Mouse (Mus musculus): ENCODE measurements around the gene Pigk. TPM values are rescaled to one million over a fixed set of nuclear protein-coding genes. Genes with fewer than 3 reads are reported as not detected.
"Not testable (repeated sequence)": the region's sequence is repeated elsewhere in the genome, so short reads cannot be mapped to it uniquely, and the experiment has no call there.

Pigk gene
- polyA plus RNA-seq, 1 experiment: 5.8 TPM

DNA sequence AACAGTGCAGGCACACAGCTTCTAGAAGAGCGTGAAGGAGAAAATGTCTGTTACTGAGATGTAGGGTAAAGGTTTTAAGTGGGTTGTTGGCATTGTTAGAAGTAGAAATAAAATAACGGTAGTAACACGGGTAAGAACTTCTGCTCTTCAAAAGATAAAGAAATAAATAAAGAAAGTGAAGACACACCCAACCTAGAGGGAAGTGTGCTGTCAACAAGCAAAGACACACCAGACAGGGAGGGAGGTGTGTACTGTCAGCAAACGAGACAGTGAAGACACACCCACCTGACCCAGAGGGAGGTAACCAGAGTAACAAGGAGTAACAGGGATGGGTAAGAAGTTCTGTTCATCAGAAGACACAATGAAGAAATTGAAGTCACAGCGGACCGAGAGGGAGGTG lies 39.2 kb upstream of the Pigk start:
- 77% methylated on average over 6 of the region's 6 CpGs for WGBS
- DNase-seq (ENCODE audit: low read depth in 1 of 2, low spot score in 2 of 2): no peak
- no peak overlapping the region for H3K4me3 ChIP-seq (ENCODE audit: extremely low read depth, insufficient read depth, insufficient read length)
- H3K27ac ChIP-seq (ENCODE audit: insufficient read depth, low read length): no peak overlapping the region
- H3K36me3 ChIP-seq (ENCODE audit: control insufficient read depth, insufficient read depth, low read length): no peaks in the 10 kb centered on the region
- H3K27me3 ChIP-seq (ENCODE audit: control insufficient read depth, insufficient read depth, low read length): no peaks in the 10 kb centered on the region
- TF ChIP-seq CTCF (IDR thresholded peaks at IDR 0.05; ENCODE audit: extremely low read depth, insufficient read depth, insufficient read length, insufficient replicate concordance) (no peak), POLR2A (IDR thresholded peaks at IDR 0.05; ENCODE audit: low read depth, low read length) (no peak)
- H3K4me1 ChIP-seq (ENCODE audit: control insufficient read depth, insufficient read depth, insufficient read length): no peaks in the 10 kb centered on the region

DNA sequence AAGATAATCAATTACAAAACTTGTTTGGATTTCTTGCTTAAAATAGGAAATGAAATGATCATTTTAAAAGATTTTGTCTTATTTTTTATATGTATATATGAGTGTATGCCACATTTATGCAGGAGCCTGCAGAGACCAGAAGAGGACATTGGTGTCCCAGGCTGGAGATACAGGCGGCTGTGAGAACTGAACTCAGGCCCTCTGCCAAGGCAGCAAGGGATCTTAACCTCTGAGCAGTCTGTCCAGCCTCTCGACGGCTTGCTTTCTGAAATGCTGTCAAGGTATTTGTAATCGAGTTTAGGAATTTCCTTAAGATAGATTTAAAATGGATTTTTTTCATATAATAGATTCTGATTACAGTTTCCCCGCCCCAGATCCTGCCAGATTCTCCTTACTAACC lies 25.4 kb upstream of the Pigk start:
- no peak for DNase-seq (ENCODE audit: low read depth in 1 of 2, low spot score in 2 of 2)
- H3K4me1 ChIP-seq (ENCODE audit: control insufficient read depth, insufficient read depth, insufficient read length): no peaks in the 10 kb centered on the region
- H3K36me3 ChIP-seq (ENCODE audit: control insufficient read depth, insufficient read depth, low read length): no peaks in the 10 kb centered on the region
- no peaks in the 10 kb centered on the region for H3K27me3 ChIP-seq (ENCODE audit: control insufficient read depth, insufficient read depth, low read length)
- 87% methylated on average over 5 of the region's 5 CpGs for WGBS
- no peak overlapping the region for H3K27ac ChIP-seq (ENCODE audit: insufficient read depth, low read length)
- no peak overlapping the region for H3K4me3 ChIP-seq (ENCODE audit: extremely low read depth, insufficient read depth, insufficient read length)
- TF ChIP-seq CTCF (IDR thresholded peaks at IDR 0.05; ENCODE audit: extremely low read depth, insufficient read depth, insufficient read length, insufficient replicate concordance) (no peak), POLR2A (IDR thresholded peaks at IDR 0.05; ENCODE audit: low read depth, low read length) (no peak)

DNA sequence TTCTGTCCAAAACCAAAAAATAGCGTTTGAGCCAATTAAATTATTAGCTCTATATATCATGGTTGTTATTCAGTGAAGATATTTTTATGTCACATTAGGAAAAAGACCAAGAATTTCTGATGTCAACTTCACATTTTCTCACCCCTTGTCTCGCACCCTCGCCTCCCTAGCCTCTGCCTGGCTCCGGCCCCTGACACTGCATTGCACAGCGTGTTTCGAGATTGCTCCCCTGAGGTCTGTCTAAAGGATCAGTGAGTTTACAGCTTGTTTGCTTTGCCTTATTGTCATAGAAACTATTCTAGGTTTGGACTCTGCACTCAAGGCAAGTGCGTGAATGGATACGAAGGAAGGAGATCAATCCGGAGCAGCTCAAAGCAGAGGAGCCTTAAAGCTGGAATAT lies 24.8 kb upstream of the Pigk start:
- Histone ChIP-seq H3K4me1 (ENCODE audit: control insufficient read depth, insufficient read depth, insufficient read length) (no peaks in the 10 kb centered on the region), H3K36me3 (ENCODE audit: control insufficient read depth, insufficient read depth, low read length) (no peaks in the 10 kb centered on the region), H3K4me3 (ENCODE audit: extremely low read depth, insufficient read depth, insufficient read length) (no peak overlapping the region), H3K27ac (ENCODE audit: insufficient read depth, low read length) (no peak overlapping the region), H3K27me3 (ENCODE audit: control insufficient read depth, insufficient read depth, low read length) (no peaks in the 10 kb centered on the region)
- 92% methylated on average over 9 of the region's 9 CpGs for WGBS
- TF ChIP-seq POLR2A (IDR thresholded peaks at IDR 0.05; ENCODE audit: low read depth, low read length): no peak
- TF ChIP-seq CTCF (IDR thresholded peaks at IDR 0.05; ENCODE audit: extremely low read depth, insufficient read depth, insufficient read length, insufficient replicate concordance): no peak
- no peak for DNase-seq (ENCODE audit: low read depth in 1 of 2, low spot score in 2 of 2)

DNA sequence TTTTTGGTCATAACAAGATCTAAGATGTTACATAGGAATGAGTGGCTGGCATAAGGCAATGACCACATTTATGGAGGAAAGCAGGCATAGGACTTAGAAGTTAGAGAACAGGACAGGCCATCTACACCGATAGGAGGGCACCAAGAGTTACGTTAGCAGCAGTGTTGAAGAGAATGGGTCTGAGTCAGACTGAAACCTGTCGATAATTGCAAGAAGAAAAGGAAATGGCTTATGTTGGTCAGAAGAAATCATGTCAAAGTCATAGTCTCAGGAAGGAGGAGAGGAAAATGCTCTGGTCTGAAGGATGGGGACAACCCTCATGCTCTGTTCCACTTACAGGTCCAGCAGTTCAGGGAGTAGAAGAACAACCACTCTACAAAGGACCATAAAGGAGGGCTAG lies 18.9 kb upstream of the Pigk start:
- no peak overlapping the region for H3K27ac ChIP-seq (ENCODE audit: insufficient read depth, low read length)
- TF ChIP-seq POLR2A (IDR thresholded peaks at IDR 0.05; ENCODE audit: low read depth, low read length) (no peak), CTCF (IDR thresholded peaks at IDR 0.05; ENCODE audit: extremely low read depth, insufficient read depth, insufficient read length, insufficient replicate concordance) (no peak)
- WGBS: 87% methylated on average over 3 of the region's 3 CpGs
- no peaks in the 10 kb centered on the region for H3K27me3 ChIP-seq (ENCODE audit: control insufficient read depth, insufficient read depth, low read length)
- no peaks in the 10 kb centered on the region for H3K4me1 ChIP-seq (ENCODE audit: control insufficient read depth, insufficient read depth, insufficient read length)
- H3K4me3 ChIP-seq (ENCODE audit: extremely low read depth, insufficient read depth, insufficient read length): no peak overlapping the region
- DNase-seq (ENCODE audit: low read depth in 1 of 2, low spot score in 2 of 2): no peak
- no peaks in the 10 kb centered on the region for H3K36me3 ChIP-seq (ENCODE audit: control insufficient read depth, insufficient read depth, low read length)

DNA sequence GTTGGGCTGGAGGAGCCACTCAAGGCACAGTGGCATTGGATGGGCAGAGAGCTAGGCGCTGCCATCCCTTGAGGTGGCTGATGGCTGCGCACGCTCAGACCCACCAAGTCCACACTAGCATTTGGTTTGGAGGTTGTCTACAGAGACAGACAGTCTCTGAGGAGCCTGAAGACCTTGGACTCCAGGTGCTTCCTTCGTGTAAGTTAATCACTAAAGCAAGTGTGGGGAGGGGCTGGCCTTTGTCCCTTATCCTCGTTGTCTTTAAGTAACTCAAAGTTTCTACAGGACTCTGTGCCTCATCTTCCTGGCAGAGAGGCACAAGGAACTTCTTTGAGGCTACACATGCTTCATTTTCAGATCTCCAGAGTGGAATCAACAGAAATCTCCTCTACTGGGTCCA lies 15.9 kb upstream of the Pigk start:
- no peak for TF ChIP-seq POLR2A (IDR thresholded peaks at IDR 0.05; ENCODE audit: low read depth, low read length)
- TF ChIP-seq CTCF (IDR thresholded peaks at IDR 0.05; ENCODE audit: extremely low read depth, insufficient read depth, insufficient read length, insufficient replicate concordance): no peak
- Histone ChIP-seq H3K36me3 (ENCODE audit: control insufficient read depth, insufficient read depth, low read length) (no peaks in the 10 kb centered on the region), H3K27me3 (ENCODE audit: control insufficient read depth, insufficient read depth, low read length) (no peaks in the 10 kb centered on the region), H3K4me3 (ENCODE audit: extremely low read depth, insufficient read depth, insufficient read length) (no peak overlapping the region), H3K27ac (ENCODE audit: insufficient read depth, low read length) (no peak overlapping the region), H3K4me1 (ENCODE audit: control insufficient read depth, insufficient read depth, insufficient read length) (no peaks in the 10 kb centered on the region)
- 81% methylated on average over 5 of the region's 5 CpGs for whole genome bisulfite sequencing
- DNase-seq (ENCODE audit: low read depth in 1 of 2, low spot score in 2 of 2): no peak

DNA sequence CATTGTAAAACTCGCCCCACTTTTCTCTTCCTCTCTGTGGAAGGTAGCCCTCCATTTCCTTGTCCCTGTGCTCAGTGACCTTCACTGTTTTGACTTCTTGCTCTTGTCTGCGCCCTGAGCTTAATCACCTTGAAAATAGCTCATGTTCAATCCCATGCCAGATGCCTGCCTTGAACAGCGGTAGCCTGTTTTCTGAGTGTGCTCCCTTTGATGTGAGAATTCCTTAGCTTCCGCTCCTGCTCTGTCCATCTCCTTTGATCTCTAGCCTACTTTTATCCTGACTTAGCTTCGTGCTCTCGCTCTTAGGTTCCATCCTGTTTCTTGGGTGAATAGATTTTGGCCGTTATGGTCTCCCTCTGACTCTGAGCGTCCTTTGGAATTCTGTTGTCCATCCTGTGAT lies 14.6 kb upstream of the Pigk start:
- no peak for DNase-seq (ENCODE audit: low read depth in 1 of 2, low spot score in 2 of 2)
- TF ChIP-seq CTCF (IDR thresholded peaks at IDR 0.05; ENCODE audit: extremely low read depth, insufficient read depth, insufficient read length, insufficient replicate concordance): no peak
- TF ChIP-seq POLR2A (IDR thresholded peaks at IDR 0.05; ENCODE audit: low read depth, low read length): no peak
- 72% methylated on average over 8 of the region's 8 CpGs for WGBS
- H3K27ac ChIP-seq (ENCODE audit: insufficient read depth, low read length): no peak overlapping the region
- no peaks in the 10 kb centered on the region for H3K4me1 ChIP-seq (ENCODE audit: control insufficient read depth, insufficient read depth, insufficient read length)
- no peaks in the 10 kb centered on the region for H3K27me3 ChIP-seq (ENCODE audit: control insufficient read depth, insufficient read depth, low read length)
- no peak overlapping the region for H3K4me3 ChIP-seq (ENCODE audit: extremely low read depth, insufficient read depth, insufficient read length)
- no peaks in the 10 kb centered on the region for H3K36me3 ChIP-seq (ENCODE audit: control insufficient read depth, insufficient read depth, low read length)

DNA sequence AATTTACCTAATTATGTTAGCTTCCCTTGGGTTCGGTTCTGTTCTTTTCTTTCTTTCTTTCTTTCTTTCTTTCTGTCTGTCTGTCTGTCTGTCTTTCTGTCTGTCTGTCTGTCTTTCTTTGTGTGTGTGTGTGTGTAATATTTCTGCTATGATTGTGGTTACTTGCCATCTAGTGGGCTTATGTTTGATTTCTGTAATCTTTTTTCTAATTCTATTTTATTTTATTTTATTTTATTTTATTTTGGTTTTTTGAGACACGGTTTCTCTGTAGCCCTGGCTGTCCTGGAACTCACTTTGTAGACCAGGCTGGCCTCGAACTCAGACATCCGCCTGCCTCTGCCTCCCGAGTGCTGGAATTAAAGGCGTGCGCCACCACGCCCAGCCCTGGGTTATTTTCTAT lies 12.4 kb upstream of the Pigk start:
- not testable (repeated sequence) for H3K27me3 ChIP-seq (ENCODE audit: control insufficient read depth, insufficient read depth, low read length); H3K36me3 ChIP-seq (ENCODE audit: control insufficient read depth, insufficient read depth, low read length); H3K4me1 ChIP-seq (ENCODE audit: control insufficient read depth, insufficient read depth, insufficient read length); H3K27ac ChIP-seq (ENCODE audit: insufficient read depth, low read length); H3K4me3 ChIP-seq (ENCODE audit: extremely low read depth, insufficient read depth, insufficient read length)
- peak in 1 of 2 experiments; percentile 21 for DNase-seq (ENCODE audit: low read depth in 1 of 2, low spot score in 2 of 2)
- 88% methylated on average over 8 of the region's 8 CpGs for WGBS

Data from spleen, adult 2 months (tissue).